Mouse (Mus musculus): ENCODE results near the gene Flnb. TPM values are rescaled to one million over a fixed set of nuclear protein-coding genes. Genes with fewer than 3 reads are reported as not detected.

Gene Flnb
- polyA plus RNA-seq, 1 experiment from 2014 or later: 124 TPM

DNA sequence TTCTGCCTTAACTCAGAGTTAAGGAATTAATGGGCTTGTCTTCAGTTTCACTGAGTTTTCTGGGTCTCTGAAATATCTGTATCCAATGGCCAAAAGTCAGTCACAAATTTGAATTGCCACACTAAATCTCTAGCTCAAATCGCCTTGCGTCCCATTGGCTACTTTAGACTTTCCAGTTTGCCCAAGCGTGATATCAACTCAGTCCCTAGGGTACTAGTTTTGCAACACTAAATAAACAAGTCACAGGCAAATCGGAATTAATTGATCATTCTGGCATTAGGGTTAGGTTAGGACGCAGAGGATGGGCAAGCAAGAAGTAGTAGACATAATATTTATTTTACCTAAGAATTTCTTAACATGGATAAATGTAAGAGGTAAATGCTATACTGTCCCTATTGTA, 182.5 kb downstream of the Flnb start:
- in situ Hi-C loops (cut with MboI; ENCODE audit: low pct_unique_long_range_greater_than_20kb): loop anchor here (5.0 kb wide), 2 partner anchors 38 to 42 kb away; no protein-coding TSS in a partner anchor
- POLR2A ChIA-PET: no interaction called here
- CTCF ChIA-PET: no interaction called here
- TF ChIP-seq CTCF (IDR thresholded peaks at IDR 0.05): no peak
- no peak for ATAC-seq
- no peak for DNase-seq (ENCODE audit: low read depth, low spot score)
- no peaks in the 10 kb centered on the region for H3K27me3 ChIP-seq

Other genes with a start within 250 kb of the Flnb start
- gene Gm3558, start 249.4 kb upstream of the Flnb start, polyA plus RNA-seq (2021): not detected
- gene Gm10338, start 222.4 kb upstream of the Flnb start, polyA plus RNA-seq (2021): not detected
- gene Gm10128, start 174.0 kb upstream of the Flnb start, polyA plus RNA-seq (2021): not detected
- not detected for gene Gm26661, start 26.4 kb upstream of the Flnb start, polyA plus RNA-seq (2021)
- not detected for gene Gm45521, start 139.3 kb downstream of the Flnb start, polyA plus RNA-seq (2021)
- 0.44 TPM for gene Dnase1l3, start 176.6 kb downstream of the Flnb start, polyA plus RNA-seq (2021)
- 26.9 TPM for gene Abhd6, start 184.9 kb downstream of the Flnb start, polyA plus RNA-seq (2021)

Measured in Patski (cell line).